Comparison of ENCODE assay signal across 8 mouse cellular contexts in the genomic region with DNA sequence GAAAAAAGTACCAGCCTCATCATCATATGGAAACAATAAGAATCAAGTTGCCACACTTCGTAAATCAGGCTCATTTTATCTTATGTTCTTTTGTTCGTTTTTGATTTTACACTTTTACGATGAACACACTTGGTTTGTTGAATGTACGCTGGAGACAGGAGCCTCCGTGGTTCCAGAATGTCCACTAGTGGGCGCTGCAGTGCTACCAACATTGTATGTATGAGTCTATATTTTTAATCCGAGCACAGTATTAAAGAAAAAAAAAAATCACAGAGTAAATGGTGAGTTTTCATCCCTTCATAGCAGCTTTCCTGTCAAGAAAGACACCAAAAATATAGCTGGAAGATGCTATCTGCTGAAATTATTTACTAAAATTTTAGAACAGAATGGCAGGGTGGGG.
A peak's percentile ranks its signal among the peaks of the same experiment; 100 is the strongest.
DNase-seq lines count a peak whose midpoint lies in the region; ATAC-seq and TF ChIP-seq lines count a peak whose summit lies in the region.

No protein-coding gene starts in this region.

- H3K4me2 ChIP-seq in hindbrain, embryonic 16.5 days (ENCODE audit: low read length): no peak overlapping the region
- H3K4me2 ChIP-seq in hindbrain, postnatal 0 days (ENCODE audit: low read depth, low read length): no peak overlapping the region
- 0 out of 2 replicates have a peak overlapping the region, but pooled peaks have one; percentile 4 for H3K4me2 ChIP-seq in neural tube, embryonic 13.5 days

- no peak overlapping the region for H3K4me3 ChIP-seq in hindbrain, embryonic 10.5 days
- no peak overlapping the region for H3K4me3 ChIP-seq in hindbrain, embryonic 16.5 days (ENCODE audit: low read length)
- no peak overlapping the region for H3K4me3 ChIP-seq in embryonic facial prominence, embryonic 10.5 days
- no peak overlapping the region for H3K4me3 ChIP-seq in hindbrain, postnatal 0 days (ENCODE audit: low read length)
- no peak overlapping the region for H3K4me3 ChIP-seq in neural tube, embryonic 13.5 days

- H3K36me3 ChIP-seq in hindbrain, embryonic 10.5 days: no peaks in the 10 kb centered on the region
- H3K36me3 ChIP-seq in hindbrain, embryonic 16.5 days (ENCODE audit: control insufficient read depth, insufficient read depth, low read length): no peaks in the 10 kb centered on the region
- no peaks in the 10 kb centered on the region for H3K36me3 ChIP-seq in embryonic facial prominence, embryonic 10.5 days (replicated peaks)
- no peaks in the 10 kb centered on the region for H3K36me3 ChIP-seq in hindbrain, postnatal 0 days (ENCODE audit: insufficient read depth, low read length)
- no peaks in the 10 kb centered on the region for H3K36me3 ChIP-seq in neural tube, embryonic 13.5 days

- intact Hi-C loops in left cerebral cortex, postnatal 36 days (cut with DNase I): no loop called here

- WGBS in hindbrain, embryonic 10.5 days: 27% methylated on average over 7 of the region's 7 CpGs
- whole genome bisulfite sequencing in hindbrain, embryonic 16.5 days: 16% methylated on average over 7 of the region's 7 CpGs
- WGBS in embryonic facial prominence, embryonic 10.5 days: 24% methylated on average over 7 of the region's 7 CpGs
- WGBS in hindbrain, postnatal 0 days: 17% methylated on average over 7 of the region's 7 CpGs
- 18% methylated on average over 7 of the region's 7 CpGs for WGBS in neural tube, embryonic 13.5 days

- H3K9me3 ChIP-seq in hindbrain, embryonic 10.5 days: no peaks in the 10 kb centered on the region
- no peaks in the 10 kb centered on the region for H3K9me3 ChIP-seq in hindbrain, embryonic 16.5 days (ENCODE audit: control insufficient read depth, low read length)
- no peaks in the 10 kb centered on the region for H3K9me3 ChIP-seq in embryonic facial prominence, embryonic 10.5 days
- no peaks in the 10 kb centered on the region for H3K9me3 ChIP-seq in hindbrain, postnatal 0 days (ENCODE audit: low read length)
- no peaks in the 10 kb centered on the region for H3K9me3 ChIP-seq in neural tube, embryonic 13.5 days

- H3K9ac ChIP-seq in hindbrain, embryonic 16.5 days (ENCODE audit: low read depth, low read length): no peak overlapping the region
- H3K9ac ChIP-seq in hindbrain, postnatal 0 days (replicated peaks; ENCODE audit: low read length): no peak overlapping the region
- no peak overlapping the region for H3K9ac ChIP-seq in neural tube, embryonic 13.5 days

- H3K4me1 ChIP-seq in hindbrain, embryonic 10.5 days (replicated peaks): peaks cover 16% of the 10 kb centered on the region
- no peaks in the 10 kb centered on the region for H3K4me1 ChIP-seq in hindbrain, embryonic 16.5 days (ENCODE audit: control insufficient read depth, insufficient read depth, low read depth, low read length)
- peaks cover 25% of the 10 kb centered on the region for H3K4me1 ChIP-seq in embryonic facial prominence, embryonic 10.5 days
- no peaks in the 10 kb centered on the region for H3K4me1 ChIP-seq in hindbrain, postnatal 0 days (ENCODE audit: insufficient read depth, low read length)
- H3K4me1 ChIP-seq in neural tube, embryonic 13.5 days (replicated peaks): 0 out of 2 replicates have a peak, but pooled peaks cover 6% of the 10 kb centered on the region

- ATAC-seq in hindbrain, embryonic 16.5 days: no peak
- no peak for ATAC-seq in hindbrain, postnatal 0 days
- no peak; the same call in 1 of the 2 replicates for ATAC-seq in neural tube, embryonic 13.5 days (ENCODE audit: low read depth)

- peaks cover 14% of the 10 kb centered on the region for H3K27me3 ChIP-seq in hindbrain, embryonic 10.5 days (ENCODE audit: insufficient read depth, poor library complexity, severe bottlenecking)
- peaks cover 2% of the 10 kb centered on the region for H3K27me3 ChIP-seq in hindbrain, embryonic 16.5 days (replicated peaks; ENCODE audit: control insufficient read depth, insufficient read depth, low read length)
- peaks cover 15% of the 10 kb centered on the region; the same call in 1 of the 2 replicates for H3K27me3 ChIP-seq in embryonic facial prominence, embryonic 10.5 days (replicated peaks; ENCODE audit: low read depth, poor library complexity, severe bottlenecking)
- H3K27me3 ChIP-seq in hindbrain, postnatal 0 days (ENCODE audit: insufficient read depth, low read length): peaks cover 3% of the 10 kb centered on the region; the same call in 1 of the 2 replicates
- H3K27me3 ChIP-seq in neural tube, embryonic 13.5 days: no peaks in the 10 kb centered on the region

- H3K27ac ChIP-seq in hindbrain, embryonic 10.5 days: no peak overlapping the region
- no peak overlapping the region for H3K27ac ChIP-seq in hindbrain, embryonic 16.5 days (ENCODE audit: low read depth, low read length)
- H3K27ac ChIP-seq in embryonic facial prominence, embryonic 10.5 days (replicated peaks): no peak overlapping the region
- no peak overlapping the region for H3K27ac ChIP-seq in hindbrain, postnatal 0 days
- peak overlapping the region; percentile 30 for H3K27ac ChIP-seq in neural tube, embryonic 13.5 days (replicated peaks)

- TF ChIP-seq CTCF in hindbrain, postnatal 0 days (IDR thresholded peaks at IDR 0.05; ENCODE audit: low read depth): peak; percentile 83

- peak; percentile 47 for DNase-seq in hindbrain, embryonic 10.5 days (ENCODE audit: low spot score)
- DNase-seq in adrenal gland, adult 8-10 months: peak; percentile 17
- DNase-seq in embryonic facial prominence, embryonic 10.5 days (ENCODE audit: low spot score): peak; percentile 73
- peak; percentile 91 for DNase-seq in hindbrain, postnatal 0 days (ENCODE audit: low spot score)
- DNase-seq in left cerebral cortex, postnatal 36 days (ENCODE audit: low spot score in 2 of 2): peak; percentile 41 to 52
- peak; percentile 33 for DNase-seq in urinary bladder, postnatal 10 days (ENCODE audit: low spot score)

Comparison
In these comparisons a context has a peak if more than half of its experiments do, and no peak if none do; other contexts are left out.
1. DNase-seq: peak in every context shown above with its lines; median percentile 91 in hindbrain, postnatal 0 days; 73 in embryonic facial prominence, embryonic 10.5 days; 47 in hindbrain, embryonic 10.5 days; 46 in left cerebral cortex, postnatal 36 days; 33 in urinary bladder, postnatal 10 days; 17 in adrenal gland, adult 8-10 months.